Mouse (Mus musculus) adrenal gland, postnatal 36 days (tissue): ENCODE results near the gene Acsl6. TPM values are rescaled to one million over a fixed set of nuclear protein-coding genes. Genes with fewer than 3 reads are reported as not detected.

Experiments used
- DNase-seq, 2 experiments: peaks; one replicate each; pipeline ENCODE4 v3.0.0; 2021; ENCODE audit warnings: mixed read lengths in 1 of 2
- total RNA-seq, 2 experiments: library from RNA; stranded (reverse); gene quantifications; 2 replicates each; pipeline ENCODE4 v1.2.3; 2021

Acsl6 gene
- total RNA-seq, 2 experiments from 2014 or later = 2.7 to 3.1 TPM

GRCm38 (mm10) chr11:54307139-54307816 is 3.7 kb downstream of the Acsl6 start:
- peak; percentile 82 to 88 for DNase-seq

GRCm38 (mm10) chr11:54310588-54310987 is 7.0 kb downstream of the Acsl6 start:
- DNase-seq = no peak

- peak; percentile 69 to 75 for DNase-seq
Observed at GRCm38 (mm10) chr11:54312021-54312420, 8.4 kb downstream of the Acsl6 start.

GRCm38 (mm10) chr11:54312603-54313002 is 9.0 kb downstream of the Acsl6 start:
- DNase-seq = no peak

GRCm38 (mm10) chr11:54313391-54314360 is 10.1 kb downstream of the Acsl6 start:
- no peak for DNase-seq

GRCm38 (mm10) chr11:54314740-54315139 is 11.1 kb downstream of the Acsl6 start:
- peak in 1 of 2 experiments; percentile 22 for DNase-seq

- DNase-seq = no peak
Observed at GRCm38 (mm10) chr11:54315336-54315735, 11.7 kb downstream of the Acsl6 start.

GRCm38 (mm10) chr11:54317361-54317760 is 13.8 kb downstream of the Acsl6 start:
- no peak for DNase-seq

GRCm38 (mm10) chr11:54317795-54318194 is 14.2 kb downstream of the Acsl6 start:
- DNase-seq = no peak

GRCm38 (mm10) chr11:54321802-54322532 is 18.4 kb downstream of the Acsl6 start:
- no peak for DNase-seq

- DNase-seq = no peak
Observed at GRCm38 (mm10) chr11:54331463-54332183, 28.0 kb downstream of the Acsl6 start.

- no peak for DNase-seq
Observed at GRCm38 (mm10) chr11:54336165-54336707, 32.6 kb downstream of the Acsl6 start.

GRCm38 (mm10) chr11:54343703-54344102 is 40.1 kb downstream of the Acsl6 start:
- peak; percentile 26 to 68 for DNase-seq

- no peak for DNase-seq
Observed at GRCm38 (mm10) chr11:54351704-54352103, 48.1 kb downstream of the Acsl6 start.

- DNase-seq = no peak
Observed at GRCm38 (mm10) chr11:54353121-54353576, 49.6 kb downstream of the Acsl6 start.

- peak; percentile 24 to 33 for DNase-seq
Observed at GRCm38 (mm10) chr11:54354595-54355563, 51.3 kb downstream of the Acsl6 start.

GRCm38 (mm10) chr11:54355564-54355955 is 52.0 kb downstream of the Acsl6 start:
- DNase-seq = no peak

GRCm38 (mm10) chr11:54356676-54357075 is 53.1 kb downstream of the Acsl6 start:
- peak; percentile 20 to 35 for DNase-seq

GRCm38 (mm10) chr11:54372553-54372952 is 69.0 kb downstream of the Acsl6 start:
- no peak for DNase-seq

GRCm38 (mm10) chr11:54390386-54390785 is 86.8 kb downstream of the Acsl6 start:
- no peak for DNase-seq
